Mouse (Mus musculus) hindbrain, embryonic 12.5 days (tissue): Measurements from ENCODE around the gene Krtap4-1. TPM values are rescaled to one million over a fixed set of nuclear protein-coding genes. Genes with fewer than 3 reads are reported as not detected.
"Not testable (repeated sequence)": the region's sequence is repeated elsewhere in the genome, so short reads cannot be mapped to it uniquely, and the experiment has no call there.

Experiments
- ATAC-seq: fragments of 200-750 bp; cut with Nextera tagmentation; 2 replicates; pipeline ENCODE4 v1.8.0; 2017; ENCODE audit warnings: moderate TSS enrichment; ENCODE audit not compliant: low FRiP score
- H3K27ac ChIP-seq: fragments of 300-500 bp; sonication (generic); 2 replicates; pipeline ENCODE4 v1.5.1; 2016; ENCODE audit warnings: mild to moderate bottlenecking
- H3K27me3 ChIP-seq: fragments of 300-500 bp; sonication (generic); 2 replicates; pipeline ENCODE4 v1.6.1; 2016; ENCODE audit warnings: mild to moderate bottlenecking
- H3K36me3 ChIP-seq: fragments of 300-500 bp; sonication (generic); 2 replicates; pipeline ENCODE4 v1.6.1; 2016; ENCODE audit warnings: mild to moderate bottlenecking
- H3K4me1 ChIP-seq: fragments of 300-500 bp; sonication (generic); 2 replicates; pipeline ENCODE4 v1.6.1; 2016
- H3K4me2 ChIP-seq: fragments of 300-500 bp; sonication (generic); replicated peaks from 2 replicates; pipeline ENCODE4 v1.6.1; 2016; ENCODE audit warnings: mild to moderate bottlenecking
- H3K4me3 ChIP-seq: fragments of 300-500 bp; sonication (generic); 2 replicates; pipeline ENCODE4 v1.5.1; 2016; ENCODE audit warnings: mild to moderate bottlenecking
- H3K9ac ChIP-seq: fragments of 300-500 bp; sonication (generic); 2 replicates; pipeline ENCODE4 v1.6.1; 2016; ENCODE audit warnings: mild to moderate bottlenecking, moderate library complexity
- H3K9me3 ChIP-seq: fragments of 300-500 bp; sonication (generic); replicated peaks from 2 replicates; pipeline ENCODE4 v1.6.1; 2016; ENCODE audit warnings: mild to moderate bottlenecking
- WGBS: fragments of 180-500 bp; shearing (Covaris S2); methylation state at CpG from one replicate; pipeline ENCODE4 v1.1.7; 2016; 5-methylcytosine and 5-hydroxymethylcytosine counted together
- polyA plus RNA-seq: library from polyadenylated mRNA; unstranded; fragments of >200 nt; fragmentation: Nextera tagmentation; extraction: Ambion mirVana; gene quantifications from 2 replicates; pipeline ENCODE4 v1.2.1, GENCODE M21; 2016

Krtap4-1 gene
- polyA plus RNA-seq, 1 experiment from 2014 or later = not detected

DNA sequence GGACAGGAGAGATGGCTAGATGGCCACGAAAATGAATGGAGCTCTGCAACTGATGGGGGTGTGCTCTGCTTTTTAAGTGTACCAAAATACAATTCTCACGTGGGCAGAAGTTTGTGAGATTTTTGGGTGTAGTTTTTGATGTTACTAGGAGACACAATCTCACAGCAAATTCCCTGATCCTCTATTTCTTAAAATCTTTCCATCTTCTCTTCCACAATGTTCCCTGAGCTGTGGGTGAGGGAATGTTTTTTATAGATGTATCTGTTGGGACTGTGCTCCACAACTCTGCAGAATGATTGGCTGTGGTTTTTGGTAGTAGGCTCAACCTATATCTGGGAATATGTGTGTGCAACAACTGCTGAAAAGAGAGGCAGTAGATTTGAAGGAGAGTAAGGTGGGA, 5.3 kb upstream of the Krtap4-1 start:
- no peak overlapping the region for H3K4me2 ChIP-seq
- no peak overlapping the region for H3K4me3 ChIP-seq
- H3K36me3 ChIP-seq = no peaks in the 10 kb centered on the region
- H3K27ac ChIP-seq = no peak overlapping the region
- 76% methylated on average over 2 of the region's 2 CpGs for WGBS
- no peaks in the 10 kb centered on the region for H3K9me3 ChIP-seq
- ATAC-seq = no peak
- no peaks in the 10 kb centered on the region for H3K27me3 ChIP-seq
- H3K9ac ChIP-seq = no peak overlapping the region
- no peaks in the 10 kb centered on the region for H3K4me1 ChIP-seq

- no peak overlapping the region for H3K4me2 ChIP-seq
- no peak for ATAC-seq
- no peaks in the 10 kb centered on the region for H3K4me1 ChIP-seq
- no peak overlapping the region for H3K4me3 ChIP-seq
- no peaks in the 10 kb centered on the region for H3K36me3 ChIP-seq
- no peaks in the 10 kb centered on the region; the same call in 1 of the 2 replicates for H3K27me3 ChIP-seq
- no peak overlapping the region for H3K9ac ChIP-seq
- WGBS = 85% methylated on average over 3 of the region's 3 CpGs
- H3K27ac ChIP-seq = no peak overlapping the region
- no peaks in the 10 kb centered on the region for H3K9me3 ChIP-seq
Measured at GRCm38 (mm10) chr11:99630890-99631289, 2.9 kb upstream of the Krtap4-1 start.

DNA sequence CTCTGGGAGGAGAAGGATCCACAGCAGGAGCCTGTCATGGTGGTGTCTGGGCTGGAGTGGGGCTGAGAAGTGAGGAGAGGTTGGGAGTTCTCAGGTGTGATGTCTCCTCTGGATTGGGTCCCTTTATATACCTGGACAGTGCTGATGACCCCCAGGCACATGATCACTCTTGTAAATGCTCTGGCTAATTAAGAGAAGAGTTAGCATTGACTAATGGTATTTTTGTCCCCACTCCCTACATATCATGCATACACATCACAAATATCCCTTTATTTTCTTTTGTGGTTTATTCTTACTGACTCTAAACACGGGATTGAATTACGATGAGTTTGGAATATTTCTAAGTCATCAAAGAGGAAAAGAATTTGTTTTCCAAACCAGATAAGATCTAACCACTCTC, 7.7 kb downstream of the Krtap4-1 start, which contains the start of gene Gm11562:
Gene Gm11562 (minus strand): TSS at position 101 of the 400 bp plus-strand sequence.
- no peaks in the 10 kb centered on the region for H3K36me3 ChIP-seq
- H3K9me3 ChIP-seq = no peaks in the 10 kb centered on the region
- H3K4me3 ChIP-seq = no peak within 1 kb of the TSS
- no peak within 1 kb of the TSS for H3K9ac ChIP-seq
- 89% methylated on average over 2 of the region's 2 CpGs for WGBS
- ATAC-seq = no peak
- H3K4me2 ChIP-seq = no peak within 1 kb of the TSS
- no peaks in the 10 kb centered on the region for H3K27me3 ChIP-seq
- H3K27ac ChIP-seq = no peak within 1 kb of the TSS
- no peaks in the 10 kb centered on the region for H3K4me1 ChIP-seq

GRCm38 (mm10) chr11:99614796-99615363, 13.2 kb downstream of the Krtap4-1 start, which contains the start of gene Krtap2-4:
Gene Krtap2-4, minus strand, starts transcription at chr11:99614846.
- no peak within 1 kb of the TSS for H3K4me2 ChIP-seq
- H3K4me3 ChIP-seq = no peak within 1 kb of the TSS
- H3K4me1 ChIP-seq = no peaks in the 10 kb centered on the region
- no peaks in the 10 kb centered on the region for H3K36me3 ChIP-seq
- H3K9me3 ChIP-seq = no peaks in the 10 kb centered on the region
- H3K9ac ChIP-seq = no peak within 1 kb of the TSS
- no peak within 1 kb of the TSS for H3K27ac ChIP-seq
- H3K27me3 ChIP-seq = no peaks in the 10 kb centered on the region
- WGBS = 80% methylated on average over 3 of the region's 3 CpGs
- no peak for ATAC-seq

DNA sequence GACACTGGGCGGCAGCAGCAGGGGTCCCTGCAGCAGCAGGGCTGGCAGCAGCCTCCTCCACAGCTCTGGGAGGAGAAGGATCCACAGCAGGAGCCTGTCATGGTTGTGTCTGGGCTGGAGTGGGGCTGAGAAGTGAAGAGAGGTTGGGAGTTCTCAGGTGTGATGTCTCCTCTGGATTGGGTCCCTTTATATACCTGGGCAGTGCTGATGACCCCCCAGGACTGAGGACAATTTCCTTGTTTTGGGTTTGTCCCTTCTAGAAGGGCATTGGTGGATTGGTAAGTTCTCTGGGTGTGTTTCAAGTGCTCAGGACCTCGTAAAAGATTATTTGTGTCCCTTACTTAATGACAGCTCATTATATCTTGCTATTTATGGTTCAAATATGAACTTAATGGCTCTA, 17.9 kb downstream of the Krtap4-1 start, which contains the start of gene Gm11937:
Gene Gm11937 (minus strand): TSS at position 101 of the 400 bp plus-strand sequence.
- not testable (repeated sequence) for ATAC-seq, H3K27me3 ChIP-seq, H3K9me3 ChIP-seq, H3K4me1 ChIP-seq, H3K36me3 ChIP-seq, H3K27ac ChIP-seq, H3K9ac ChIP-seq, H3K4me3 ChIP-seq, H3K4me2 ChIP-seq
- 84% methylated on average over 1 of the region's 2 CpGs for WGBS

- Histone ChIP-seq H3K27me3 (no peaks in the 10 kb centered on the region), H3K4me3 (no peak overlapping the region), H3K27ac (no peak overlapping the region), H3K4me1 (no peaks in the 10 kb centered on the region), H3K9me3 (no peaks in the 10 kb centered on the region), H3K4me2 (no peak overlapping the region), H3K9ac (no peak overlapping the region), H3K36me3 (no peaks in the 10 kb centered on the region)
- ATAC-seq = no peak
- 62% methylated on average over 1 of the region's 1 CpGs for WGBS
Measured at GRCm38 (mm10) chr11:99609126-99609525, 18.9 kb downstream of the Krtap4-1 start.

DNA sequence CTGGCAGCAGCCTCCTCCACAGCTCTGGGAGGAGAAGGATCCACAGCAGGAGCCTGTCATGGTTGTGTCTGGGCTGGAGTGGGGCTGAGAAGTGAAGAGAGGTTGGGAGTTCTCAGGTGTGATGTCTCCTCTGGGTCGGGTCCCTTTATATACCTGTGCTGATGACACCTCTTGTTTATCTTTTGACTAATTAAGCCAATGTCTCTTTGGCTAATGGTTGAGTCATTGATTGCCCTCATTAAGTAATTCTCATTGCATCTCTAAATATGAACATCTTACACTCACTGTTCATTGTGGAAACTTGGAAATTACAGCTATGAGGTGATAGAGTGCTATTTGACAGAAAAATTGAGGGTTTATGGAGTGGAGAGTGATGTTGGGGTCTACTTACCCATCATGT, 24.8 kb downstream of the Krtap4-1 start, which contains the start of gene Gm11938:
Gene Gm11938 (minus strand): TSS at position 101 of the 400 bp plus-strand sequence.
- not testable (repeated sequence) for H3K4me3 ChIP-seq, H3K4me2 ChIP-seq, H3K27ac ChIP-seq, H3K9me3 ChIP-seq, H3K36me3 ChIP-seq, ATAC-seq, H3K4me1 ChIP-seq, H3K27me3 ChIP-seq, H3K9ac ChIP-seq
- WGBS = 73% methylated on average over 1 of the region's 1 CpGs

- H3K4me1 ChIP-seq, H3K4me3 ChIP-seq, H3K27me3 ChIP-seq, H3K9ac ChIP-seq, ATAC-seq, H3K9me3 ChIP-seq, H3K4me2 ChIP-seq, H3K36me3 ChIP-seq, H3K27ac ChIP-seq: not testable (repeated sequence)
- 78% methylated on average over 6 of the region's 6 CpGs for WGBS
Measured at GRCm38 (mm10) chr11:99597742-99598141, 30.3 kb downstream of the Krtap4-1 start, which contains the start of gene Krtap9-3. Gene Krtap9-3, minus strand, starts transcription at chr11:99598105.

DNA sequence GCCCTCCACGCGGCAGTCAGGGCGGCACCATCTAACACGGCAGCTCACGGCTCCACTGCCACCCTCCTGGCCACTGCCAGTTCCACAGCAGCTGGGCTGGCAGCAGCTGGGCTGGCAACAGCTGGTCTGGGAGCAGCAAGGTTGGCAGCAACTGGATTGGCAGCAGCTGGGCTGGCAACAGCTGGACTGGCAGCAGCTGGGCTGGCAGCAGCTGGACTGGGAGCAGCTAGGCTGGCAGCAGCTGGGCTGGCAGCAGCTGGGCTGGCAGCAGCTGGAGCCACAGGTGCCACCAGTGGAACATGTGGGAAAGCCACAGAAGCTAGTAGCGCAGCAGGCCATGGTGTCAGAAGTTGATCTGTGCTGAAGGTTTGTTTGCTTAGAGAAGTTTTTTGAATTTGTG, 37.1 kb downstream of the Krtap4-1 start, which contains the start of gene Krtap1-3:
Gene Krtap1-3 (minus strand): TSS at position 359 of the 400 bp plus-strand sequence.
- Histone ChIP-seq H3K9ac (no peak within 1 kb of the TSS), H3K27ac (no peak within 1 kb of the TSS), H3K27me3 (no peaks in the 10 kb centered on the region), H3K4me3 (no peak within 1 kb of the TSS), H3K9me3 (no peaks in the 10 kb centered on the region), H3K36me3 (no peaks in the 10 kb centered on the region), H3K4me1 (no peaks in the 10 kb centered on the region), H3K4me2 (no peak within 1 kb of the TSS)
- WGBS = 87% methylated on average over 6 of the region's 6 CpGs
- no peak for ATAC-seq

DNA sequence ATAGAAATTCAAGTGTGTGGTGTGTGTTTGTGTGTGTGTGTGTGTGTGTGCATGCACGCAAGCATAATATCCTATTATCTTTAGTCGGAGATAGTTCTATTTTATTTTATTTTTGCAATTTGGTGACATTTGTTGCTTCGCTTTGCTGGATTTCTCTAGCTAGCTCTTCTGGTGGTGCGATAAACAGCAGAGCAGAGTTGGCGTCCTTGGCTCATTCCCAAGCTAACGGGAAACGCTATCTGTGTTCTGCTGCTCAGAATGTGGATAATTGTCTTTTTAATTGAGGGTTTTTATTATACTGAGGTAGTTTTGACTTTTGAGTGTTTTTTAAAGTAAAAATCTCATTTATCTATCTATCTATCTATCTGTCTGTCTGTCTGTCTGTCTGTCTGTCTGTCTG, 42.9 kb downstream of the Krtap4-1 start:
- H3K4me1 ChIP-seq = no peaks in the 10 kb centered on the region
- H3K9me3 ChIP-seq = no peaks in the 10 kb centered on the region
- no peak overlapping the region for H3K9ac ChIP-seq
- H3K36me3 ChIP-seq = no peaks in the 10 kb centered on the region
- H3K27me3 ChIP-seq = no peaks in the 10 kb centered on the region
- H3K4me3 ChIP-seq = no peak overlapping the region
- no peak overlapping the region for H3K4me2 ChIP-seq
- no peak for ATAC-seq
- no peak overlapping the region for H3K27ac ChIP-seq
- WGBS = 95% methylated on average over 7 of the region's 7 CpGs

GRCm38 (mm10) chr11:99583245-99583704, 44.8 kb downstream of the Krtap4-1 start, which contains the start of gene Krtap1-4:
Gene Krtap1-4, minus strand, starts transcription at chr11:99583654.
- H3K4me2 ChIP-seq = no peak within 1 kb of the TSS
- H3K4me1 ChIP-seq = no peaks in the 10 kb centered on the region
- no peaks in the 10 kb centered on the region for H3K36me3 ChIP-seq
- no peak within 1 kb of the TSS for H3K27ac ChIP-seq
- H3K4me3 ChIP-seq = no peak within 1 kb of the TSS
- no peaks in the 10 kb centered on the region for H3K9me3 ChIP-seq
- WGBS = 62% methylated on average over 5 of the region's 5 CpGs
- no peaks in the 10 kb centered on the region for H3K27me3 ChIP-seq
- H3K9ac ChIP-seq = no peak within 1 kb of the TSS
- ATAC-seq = no peak

- no peaks in the 10 kb centered on the region for H3K4me1 ChIP-seq
- no peaks in the 10 kb centered on the region for H3K27me3 ChIP-seq
- no peaks in the 10 kb centered on the region for H3K9me3 ChIP-seq
- H3K4me2 ChIP-seq = no peak overlapping the region
- H3K9ac ChIP-seq = no peak overlapping the region
- no peaks in the 10 kb centered on the region for H3K36me3 ChIP-seq
- ATAC-seq = no peak
- H3K27ac ChIP-seq = no peak overlapping the region
- 90% methylated on average over 6 of the region's 6 CpGs for WGBS
- H3K4me3 ChIP-seq = no peak overlapping the region
Measured at GRCm38 (mm10) chr11:99581564-99581963, 46.5 kb downstream of the Krtap4-1 start.

DNA sequence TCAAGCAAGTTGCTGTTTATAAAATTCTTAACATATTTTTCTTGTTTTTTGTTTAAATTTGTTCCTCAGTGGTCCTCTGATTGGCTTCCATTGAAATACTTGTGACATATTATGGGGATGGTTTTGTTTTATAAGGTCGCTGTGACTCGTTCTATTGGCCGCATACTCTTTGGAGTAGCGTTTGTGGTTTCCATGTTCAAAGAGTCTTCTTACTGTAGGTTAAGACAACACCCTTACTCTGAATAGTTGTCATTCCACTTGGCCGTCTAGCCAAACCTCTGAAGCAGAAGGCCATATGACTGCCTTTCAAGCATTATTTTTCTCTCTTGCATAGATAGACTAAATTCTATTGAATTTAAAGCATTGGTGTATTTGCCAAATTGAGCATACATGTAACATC, 47.0 kb downstream of the Krtap4-1 start:
- Histone ChIP-seq H3K4me1 (no peaks in the 10 kb centered on the region), H3K27ac (no peak overlapping the region), H3K4me3 (no peak overlapping the region), H3K9me3 (no peaks in the 10 kb centered on the region), H3K27me3 (no peaks in the 10 kb centered on the region), H3K9ac (no peak overlapping the region), H3K4me2 (no peak overlapping the region), H3K36me3 (no peaks in the 10 kb centered on the region)
- no peak for ATAC-seq
- WGBS = 95% methylated on average over 5 of the region's 5 CpGs
